Mouse (Mus musculus): ENCODE data around the gene Smarcal1. TPM values are rescaled to one million over a fixed set of nuclear protein-coding genes. Genes with fewer than 3 reads are reported as not detected.

Gene Smarcal1
- total RNA-seq (2014; rRNA removed) (8.3 and 10.9 TPM in 2 replicates), polyA plus RNA-seq (2012; rRNA removed) (10.5 and 13.9 TPM in 2 replicates)

DNA sequence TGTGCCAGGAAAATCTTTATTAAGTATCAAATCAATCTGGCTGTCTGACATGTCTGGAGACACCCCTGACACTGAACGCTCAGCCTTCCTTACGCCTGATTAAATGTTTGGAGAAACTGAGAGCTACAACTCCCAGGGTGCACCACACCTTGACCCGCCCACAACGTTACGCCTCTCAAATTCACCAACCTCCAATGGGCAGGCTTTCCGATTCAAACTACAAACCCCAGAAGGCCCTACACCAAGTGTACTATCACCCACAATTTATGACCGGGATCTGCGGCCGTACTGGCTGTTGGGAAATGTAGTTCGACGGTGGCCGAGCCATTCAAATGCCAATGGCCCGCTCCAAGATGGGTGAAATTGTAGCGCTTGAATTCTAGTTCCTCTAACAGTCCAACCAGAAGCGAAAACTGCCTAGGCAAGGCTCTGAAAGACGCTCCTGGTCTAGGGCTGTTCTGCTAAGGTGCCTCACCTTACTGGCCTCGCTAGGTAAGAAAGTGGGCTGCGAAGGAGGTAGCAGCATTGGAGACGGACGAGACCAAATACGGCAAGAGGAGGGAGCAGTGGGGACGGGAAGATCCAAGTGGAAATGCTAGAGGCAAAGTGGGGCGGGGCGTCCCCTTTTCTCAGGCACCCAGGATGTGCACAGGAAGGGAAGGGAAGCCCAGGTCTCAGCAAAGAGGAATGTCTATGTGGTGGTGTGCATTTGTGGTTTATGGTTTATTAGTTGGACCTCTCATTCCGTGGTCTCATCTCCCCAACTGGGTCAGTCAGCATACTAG, at the start of gene Smarcal1:
Smarcal1 (plus strand) TSS at position 305 of the 785 bp plus-strand sequence.
- under 1% methylated on average over 25 of the region's 25 CpGs for WGBS
- Histone ChIP-seq H3K4me1 (ENCODE audit: control insufficient read depth, insufficient read depth, low read length) (peaks cover 5% of the 10 kb centered on the region; the same call in 1 of the 2 replicates), H3K9ac (ENCODE audit: low read depth, low read length) (peak within 1 kb of the TSS; percentile 72), H3K27ac (replicated peaks; ENCODE audit: insufficient read depth, low read depth, low read length) (peak within 1 kb of the TSS; percentile 58), H3K27me3 (ENCODE audit: control insufficient read depth, insufficient read depth, low read length) (no peaks in the 10 kb centered on the region), H3K79me2 (ENCODE audit: control insufficient read depth, insufficient read depth, low read length) (no peaks in the 10 kb centered on the region), H3K36me3 (ENCODE audit: control insufficient read depth, insufficient read depth, low read length) (peaks cover 13% of the 10 kb centered on the region; the same call in 1 of the 2 replicates), H3K4me3 (ENCODE audit: insufficient read depth, low read depth, low read length) (peak within 1 kb of the TSS; percentile 63)
- TF ChIP-seq CTCF (IDR thresholded peaks at IDR 0.05; ENCODE audit: low read depth, low read length): no peak
- TF ChIP-seq POLR2A (IDR thresholded peaks at IDR 0.05; ENCODE audit: extremely low read depth, insufficient read depth, low read length): 0 out of 2 replicates have a peak, but pooled peaks have one; percentile 13
- peak; percentile 97 for DNase-seq (ENCODE audit: extremely low read depth, low read depth, low spot score)

GRCm38 (mm10) chr1:72533439-72533838, 49.6 kb upstream of the Smarcal1 start:
- no peak overlapping the region for H3K9ac ChIP-seq (ENCODE audit: low read depth, low read length)
- no peaks in the 10 kb centered on the region for H3K79me2 ChIP-seq (ENCODE audit: control insufficient read depth, insufficient read depth, low read length)
- DNase-seq (ENCODE audit: extremely low read depth, low read depth, low spot score): no peak
- TF ChIP-seq POLR2A (IDR thresholded peaks at IDR 0.05; ENCODE audit: extremely low read depth, insufficient read depth, low read length): no peak
- no peak for TF ChIP-seq CTCF (IDR thresholded peaks at IDR 0.05; ENCODE audit: low read depth, low read length)
- H3K27me3 ChIP-seq (ENCODE audit: control insufficient read depth, insufficient read depth, low read length): peaks cover 12% of the 10 kb centered on the region; the same call in 1 of the 2 replicates
- H3K36me3 ChIP-seq (ENCODE audit: control insufficient read depth, insufficient read depth, low read length): no peaks in the 10 kb centered on the region
- no peak overlapping the region for H3K27ac ChIP-seq (replicated peaks; ENCODE audit: insufficient read depth, low read depth, low read length)
- H3K4me3 ChIP-seq (ENCODE audit: insufficient read depth, low read depth, low read length): no peak overlapping the region
- H3K4me1 ChIP-seq (ENCODE audit: control insufficient read depth, insufficient read depth, low read length): no peaks in the 10 kb centered on the region

DNA sequence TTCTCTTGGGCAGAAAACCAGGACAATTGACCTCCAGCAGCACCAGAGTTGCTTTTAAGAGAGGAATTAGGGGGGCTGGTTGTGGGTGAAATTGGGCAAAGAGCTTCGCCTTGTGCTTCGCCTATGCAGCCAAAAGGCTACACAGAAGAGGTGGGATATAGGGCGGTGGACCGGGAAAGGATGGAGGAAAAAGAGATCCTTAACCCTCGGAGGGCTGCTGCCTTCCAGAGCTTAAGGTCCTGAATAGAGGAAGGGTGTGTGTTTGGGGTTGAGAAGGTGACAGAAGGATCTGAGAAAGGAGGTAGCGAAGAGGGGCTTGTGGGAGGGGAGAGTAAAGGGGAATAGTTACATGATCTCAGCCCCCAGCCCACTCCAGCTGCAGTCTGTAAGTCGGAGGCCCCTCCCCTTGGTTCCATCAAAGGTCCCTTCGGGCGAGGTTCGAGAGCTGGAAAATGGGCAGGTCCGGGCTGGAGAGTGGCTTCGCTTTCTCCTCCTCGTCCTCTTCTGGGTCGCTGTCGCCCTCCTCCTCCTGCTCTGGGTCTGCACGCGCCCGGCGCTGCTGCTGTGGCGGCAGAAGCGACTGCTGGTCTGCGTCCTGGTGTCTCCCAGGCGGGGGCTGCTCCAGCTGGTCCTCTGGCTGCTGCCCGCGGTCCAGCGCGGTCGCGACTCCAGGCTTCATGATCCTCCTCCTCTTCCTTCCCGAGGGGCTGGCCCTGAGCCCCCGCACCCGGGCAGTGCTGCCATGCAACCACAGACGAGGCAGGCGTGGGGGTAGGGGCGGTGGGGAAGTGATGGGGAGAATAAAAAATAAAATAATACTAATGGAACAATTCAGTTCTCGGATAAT, 47.1 kb upstream of the Smarcal1 start:
- no peaks in the 10 kb centered on the region for H3K79me2 ChIP-seq (ENCODE audit: control insufficient read depth, insufficient read depth, low read length)
- H3K36me3 ChIP-seq (ENCODE audit: control insufficient read depth, insufficient read depth, low read length): no peaks in the 10 kb centered on the region
- no peak overlapping the region for H3K4me3 ChIP-seq (ENCODE audit: insufficient read depth, low read depth, low read length)
- H3K4me1 ChIP-seq (ENCODE audit: control insufficient read depth, insufficient read depth, low read length): no peaks in the 10 kb centered on the region
- H3K9ac ChIP-seq (ENCODE audit: low read depth, low read length): no peak overlapping the region
- no peak for TF ChIP-seq POLR2A (IDR thresholded peaks at IDR 0.05; ENCODE audit: extremely low read depth, insufficient read depth, low read length)
- no peak for TF ChIP-seq CTCF (IDR thresholded peaks at IDR 0.05; ENCODE audit: low read depth, low read length)
- no peak for DNase-seq (ENCODE audit: extremely low read depth, low read depth, low spot score)
- peaks cover 12% of the 10 kb centered on the region; the same call in 1 of the 2 replicates for H3K27me3 ChIP-seq (ENCODE audit: control insufficient read depth, insufficient read depth, low read length)
- H3K27ac ChIP-seq (replicated peaks; ENCODE audit: insufficient read depth, low read depth, low read length): no peak overlapping the region
- WGBS: 4% methylated on average over 36 of the region's 36 CpGs

DNA sequence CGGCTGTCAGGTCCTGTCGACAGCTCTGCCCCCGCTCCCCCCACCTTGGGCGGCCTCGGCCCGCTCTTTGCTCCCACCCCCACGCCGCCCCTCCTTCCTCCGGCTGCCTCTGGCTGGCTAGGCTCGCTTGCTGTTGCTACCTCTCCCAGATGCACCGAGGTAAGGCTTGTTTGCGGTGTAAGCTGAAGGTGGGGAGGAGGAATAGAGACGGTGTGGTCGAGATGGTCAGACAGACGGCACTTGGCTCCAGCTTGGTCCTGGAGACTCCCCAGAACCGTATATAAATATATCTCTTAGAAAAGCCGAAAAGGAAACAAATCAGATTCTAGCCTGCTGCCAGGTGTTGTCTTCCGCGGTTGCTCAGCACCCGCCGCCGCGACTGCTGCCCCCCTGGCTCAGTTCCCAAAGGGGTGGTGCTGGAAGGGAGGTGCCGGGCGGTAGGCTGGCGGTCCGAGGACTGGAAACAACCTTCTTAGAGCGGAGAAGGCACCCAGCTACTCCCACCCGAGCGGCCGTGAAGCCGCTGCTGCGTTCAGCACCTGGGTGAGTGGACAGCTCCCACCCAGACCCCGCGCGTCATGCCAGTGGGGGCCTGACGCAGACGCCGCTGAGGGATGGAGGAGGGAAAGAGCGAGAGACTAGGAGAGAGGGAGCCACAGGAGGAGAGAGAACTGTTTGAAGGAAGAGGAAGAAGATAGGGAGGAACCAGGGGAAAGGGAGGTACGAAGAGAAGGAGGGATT, 46.3 kb upstream of the Smarcal1 start, which contains the start of gene March4:
March4 (minus strand) TSS at position 320 of the 741 bp plus-strand sequence.
- H3K27me3 ChIP-seq (ENCODE audit: control insufficient read depth, insufficient read depth, low read length): peaks cover 12% of the 10 kb centered on the region; the same call in 1 of the 2 replicates
- no peak within 1 kb of the TSS for H3K27ac ChIP-seq (replicated peaks; ENCODE audit: insufficient read depth, low read depth, low read length)
- no peak for DNase-seq (ENCODE audit: extremely low read depth, low read depth, low spot score)
- TF ChIP-seq POLR2A (IDR thresholded peaks at IDR 0.05; ENCODE audit: extremely low read depth, insufficient read depth, low read length): no peak
- TF ChIP-seq CTCF (IDR thresholded peaks at IDR 0.05; ENCODE audit: low read depth, low read length): no peak
- H3K4me3 ChIP-seq (ENCODE audit: insufficient read depth, low read depth, low read length): no peak within 1 kb of the TSS
- WGBS: 2% methylated on average over 41 of the region's 41 CpGs
- no peak within 1 kb of the TSS for H3K9ac ChIP-seq (ENCODE audit: low read depth, low read length)
- no peaks in the 10 kb centered on the region for H3K79me2 ChIP-seq (ENCODE audit: control insufficient read depth, insufficient read depth, low read length)
- no peaks in the 10 kb centered on the region for H3K36me3 ChIP-seq (ENCODE audit: control insufficient read depth, insufficient read depth, low read length)
- no peaks in the 10 kb centered on the region for H3K4me1 ChIP-seq (ENCODE audit: control insufficient read depth, insufficient read depth, low read length)

DNA sequence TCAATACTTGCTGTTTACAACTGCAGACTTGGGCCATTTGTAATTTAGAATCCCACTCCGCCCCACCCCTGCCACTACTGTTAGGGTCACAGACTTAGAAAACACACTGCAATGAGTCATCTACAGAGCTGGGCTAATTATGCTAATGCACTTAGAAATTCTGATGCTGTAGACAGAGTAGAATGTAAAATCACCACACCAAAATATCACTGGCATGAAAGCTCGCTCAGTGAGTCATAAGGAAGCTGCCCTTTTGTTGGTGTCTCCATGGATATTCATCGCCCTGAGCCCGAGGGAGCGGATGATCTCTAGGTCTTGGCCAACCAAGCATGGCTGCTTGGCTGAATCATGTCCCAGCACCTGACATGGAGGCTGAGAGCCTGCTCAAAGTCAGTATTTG, 44.8 kb upstream of the Smarcal1 start:
- H3K9ac ChIP-seq (ENCODE audit: low read depth, low read length): no peak overlapping the region
- H3K36me3 ChIP-seq (ENCODE audit: control insufficient read depth, insufficient read depth, low read length): no peaks in the 10 kb centered on the region
- WGBS: 88% methylated on average over 5 of the region's 5 CpGs
- no peaks in the 10 kb centered on the region for H3K79me2 ChIP-seq (ENCODE audit: control insufficient read depth, insufficient read depth, low read length)
- no peak overlapping the region for H3K27ac ChIP-seq (replicated peaks; ENCODE audit: insufficient read depth, low read depth, low read length)
- no peaks in the 10 kb centered on the region for H3K4me1 ChIP-seq (ENCODE audit: control insufficient read depth, insufficient read depth, low read length)
- DNase-seq (ENCODE audit: extremely low read depth, low read depth, low spot score): no peak
- no peak overlapping the region for H3K4me3 ChIP-seq (ENCODE audit: insufficient read depth, low read depth, low read length)
- TF ChIP-seq CTCF (IDR thresholded peaks at IDR 0.05; ENCODE audit: low read depth, low read length) (no peak), POLR2A (IDR thresholded peaks at IDR 0.05; ENCODE audit: extremely low read depth, insufficient read depth, low read length) (no peak)
- peaks cover 12% of the 10 kb centered on the region; the same call in 1 of the 2 replicates for H3K27me3 ChIP-seq (ENCODE audit: control insufficient read depth, insufficient read depth, low read length)

All from liver, adult 2 months (tissue).